Mouse (Mus musculus) ovary, postnatal 36 days (tissue): Measurements from ENCODE around the gene Gm40193.

Experiments used
- DNase-seq: peaks from one replicate; pipeline ENCODE4 v3.0.0; 2022; ENCODE audit warnings: low spot score, mixed read lengths

The Gm40193 gene

GRCm38 (mm10) chr11:70506385-70506784 lies 26.4 kb downstream of the Gm40193 start:
- peak; percentile 60 for DNase-seq

DNA sequence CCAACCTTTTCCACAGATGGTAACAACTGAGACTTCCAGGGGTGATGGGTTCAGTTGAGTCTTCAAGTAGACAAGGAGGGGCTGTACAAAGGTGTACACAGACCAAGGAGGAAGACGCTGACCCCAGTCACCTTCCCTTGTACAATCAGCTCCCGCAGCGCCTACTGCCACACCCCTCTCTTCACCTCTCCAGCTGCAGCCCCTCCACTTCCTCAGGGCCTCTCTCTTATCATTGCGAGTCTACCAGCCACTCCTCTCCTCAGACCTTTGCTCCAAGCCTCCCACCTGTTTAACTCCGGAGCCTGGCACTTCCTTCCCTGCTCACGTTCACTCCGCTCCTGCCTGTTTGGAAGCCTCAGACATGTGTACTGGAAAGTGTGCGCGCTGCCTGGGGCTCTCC lies 27.8 kb downstream of the Gm40193 start, which contains the start of gene Tm4sf5:
Tm4sf5 (plus strand) TSS at position 275 of the 400 bp plus-strand sequence.
- DNase-seq = no peak

- DNase-seq = no peak
These were observed 30.7 kb downstream of the Gm40193 start for GRCm38 (mm10) chr11:70502018-70502417.

DNA sequence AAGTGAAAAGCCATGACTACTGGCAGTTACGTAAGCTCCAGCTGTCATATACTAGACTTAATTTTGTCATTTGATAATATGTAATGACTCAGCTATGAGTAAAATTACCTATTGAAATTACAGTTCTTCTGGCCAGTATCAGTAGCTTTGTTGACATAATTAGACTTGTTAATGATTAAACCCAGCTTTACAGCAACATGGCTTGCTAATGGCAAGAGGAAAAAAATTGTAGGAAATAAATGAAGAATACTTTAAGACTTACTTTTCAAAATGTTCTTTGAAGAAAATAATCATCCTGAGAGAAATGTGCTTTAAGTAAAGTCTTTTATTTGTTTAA lies 32.3 kb downstream of the Gm40193 start:
- DNase-seq = no peak

- no peak for DNase-seq
These were observed 32.9 kb downstream of the Gm40193 start for GRCm38 (mm10) chr11:70499566-70500475.

GRCm38 (mm10) chr11:70489684-70490083 lies 43.1 kb downstream of the Gm40193 start:
- no peak for DNase-seq

- DNase-seq = no peak
These were observed 43.6 kb downstream of the Gm40193 start for GRCm38 (mm10) chr11:70489138-70489537.

GRCm38 (mm10) chr11:70487816-70488215 lies 44.9 kb downstream of the Gm40193 start:
- no peak for DNase-seq

- no peak for DNase-seq
These were observed 47.2 kb downstream of the Gm40193 start for GRCm38 (mm10) chr11:70485498-70485897.
